Mouse (Mus musculus): ENCODE results near the gene Zfp942.

Gene Zfp942

GRCm38 (mm10) chr17:21962107-21962907, at the start of gene Zfp942, which contains the start of gene Zfp943:
Zfp942 (minus strand) TSS chr17:21962464.
Zfp943 (plus strand) TSS chr17:21962552.
- DNase-seq (ENCODE audit: low read depth, low spot score): peak; percentile 57

DNA sequence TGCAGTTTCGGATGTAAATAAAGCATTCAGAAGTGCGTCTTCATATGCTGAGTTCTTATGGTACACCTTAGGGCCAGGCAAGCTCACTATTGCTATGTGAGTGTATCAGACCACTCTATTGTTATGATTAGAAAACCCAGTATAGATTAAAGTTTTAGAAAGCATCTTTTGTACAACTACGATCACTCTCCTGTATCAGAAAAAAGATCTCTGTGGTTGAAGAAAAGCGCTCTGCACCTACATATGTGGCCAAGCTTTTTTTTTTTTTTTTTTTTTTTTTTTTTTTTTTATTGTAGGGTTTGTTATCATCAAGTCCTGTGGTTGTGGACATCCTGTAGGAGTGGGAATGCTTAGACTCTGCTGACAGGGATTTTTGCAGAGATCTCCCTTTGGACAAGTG, 1.0 kb upstream of the Zfp942 start:
- no peak for DNase-seq (ENCODE audit: low read depth, low spot score)

DNA sequence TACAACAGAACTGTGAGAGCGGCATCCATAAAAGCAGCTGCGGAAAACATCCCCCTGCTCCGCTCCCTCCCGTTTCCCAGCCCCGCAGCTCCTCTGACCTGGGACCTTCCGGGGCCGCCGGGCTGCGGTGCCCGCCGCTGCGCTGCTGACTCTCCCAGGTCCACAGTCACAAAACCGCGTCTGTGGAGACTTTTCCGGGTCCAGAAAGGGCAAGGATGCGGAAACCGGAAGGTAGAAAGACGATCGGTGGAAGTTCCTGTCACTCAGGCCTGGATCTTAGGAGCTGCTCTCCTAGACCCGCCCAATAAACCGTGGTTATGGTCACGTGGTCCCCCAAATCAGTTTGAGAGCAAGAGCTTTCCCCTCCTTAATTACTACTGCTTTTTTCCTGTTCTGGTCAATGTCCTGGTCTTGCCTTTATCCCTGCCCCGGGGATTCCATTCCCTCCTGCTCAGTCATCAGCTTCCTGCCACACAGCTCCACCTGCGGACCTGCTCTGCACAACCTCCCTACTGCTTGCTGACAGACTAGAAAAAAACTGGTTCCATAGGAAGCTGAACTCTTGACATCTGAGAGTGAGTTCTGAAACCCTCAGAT, 52.7 kb downstream of the Zfp942 start, which contains the start of gene Zfp995:
TSS of gene Zfp995 (minus strand) at position 471 of the 597 bp plus-strand sequence.
- DNase-seq (ENCODE audit: low read depth, low spot score): peak; percentile 35

- no peak for DNase-seq (ENCODE audit: low read depth, low spot score)
These were observed 53.2 kb downstream of the Zfp942 start for GRCm38 (mm10) chr17:21909039-21909438.
